1 mouse cellular context compared by ENCODE assay signal in genomic region chr7:126200178-126200996, GRCm38 (mm10).
TF ChIP-seq lines count a peak whose summit lies in the region.

Gene Xpo6 (minus strand): TSS chr7:126200501.

TF ChIP-seq in CH12.LX, 34 proteins besides CTCF, POLR2A, EP300 and RAD21 (continued from another document):
- peak; percentile 22 for TF ChIP-seq MXI1 (IDR thresholded peaks at IDR 0.05; ENCODE audit: low read depth, low read length)
- TF ChIP-seq TBP (conservative IDR thresholded peaks at IDR 0.05; ENCODE audit: low read depth, low read length): 0 out of 2 replicates have a peak, but pooled peaks have one; percentile 9
- 0 out of 2 replicates have a peak, but pooled peaks have one; percentile 61 for TF ChIP-seq SIN3A (IDR thresholded peaks at IDR 0.05; ENCODE audit: low read length)
- peak; percentile 87 for TF ChIP-seq TCF12 (IDR thresholded peaks at IDR 0.05; ENCODE audit: low read depth, low read length)
- peak; percentile 67; the same call in 1 of the 2 replicates for TF ChIP-seq KAT2A (IDR thresholded peaks at IDR 0.05; ENCODE audit: insufficient replicate concordance, low read length)
- peak; percentile 63; the same call in 1 of the 2 replicates for TF ChIP-seq ETS1 (conservative IDR thresholded peaks at IDR 0.05; ENCODE audit: low read depth, low read length)
- TF ChIP-seq BHLHE40 (IDR thresholded peaks at IDR 0.05; ENCODE audit: low read depth, low read length): peak; percentile 68; the same call in 1 of the 2 replicates
- TF ChIP-seq RCOR1 (conservative IDR thresholded peaks at IDR 0.05; ENCODE audit: low read depth, low read length): no peak
- TF ChIP-seq MAZ (IDR thresholded peaks at IDR 0.05; ENCODE audit: low read depth, low read length): peak; percentile 70
- peak; percentile 54; the same call in 1 of the 2 replicates for TF ChIP-seq MAX (IDR thresholded peaks at IDR 0.05; ENCODE audit: low read length)
